Mouse (Mus musculus): ENCODE data around the gene Gm3526. TPM values are rescaled to one million over a fixed set of nuclear protein-coding genes. Genes with fewer than 3 reads are reported as not detected.
"Not testable (repeated sequence)": the region's sequence is repeated elsewhere in the genome, so short reads cannot be mapped to it uniquely, and the experiment has no call there.

Gene Gm3526
- polyA plus RNA-seq (2015; fragmentation: Nextera tagmentation; extraction: Ambion mirVana), result not detected in 2 replicates

- no CpG with 5 or more reads among the region's 1 CpGs for WGBS
- H3K4me1 ChIP-seq (replicated peaks; ENCODE audit: control insufficient read depth, insufficient read depth); DNase-seq (ENCODE audit: low spot score); H3K9me3 ChIP-seq (ENCODE audit: control insufficient read depth, low read length); H3K36me3 ChIP-seq (ENCODE audit: control insufficient read depth, insufficient read depth, low read length); ATAC-seq (ENCODE audit: low FRiP score, low TSS enrichment); H3K27me3 ChIP-seq (ENCODE audit: control insufficient read depth, insufficient read depth, low read length); H3K4me2 ChIP-seq (replicated peaks; ENCODE audit: low read depth); H3K9ac ChIP-seq (ENCODE audit: low read length); H3K4me3 ChIP-seq (ENCODE audit: low read depth, low read length); H3K27ac ChIP-seq (replicated peaks): not testable (repeated sequence)
Measured at GRCm38 (mm10) chr14:5260480-5260879, at the start of gene Gm3526. Gm3526 (minus strand) TSS chr14:5260580.

Other genes with a start within 250 kb of the Gm3526 start
- gene Gm3298, start 244.7 kb downstream of the Gm3526 start, polyA plus RNA-seq (2015; fragmentation: Nextera tagmentation; extraction: Ambion mirVana), result not detected in 2 replicates
- gene 4930555G01Rik, start 210.0 kb downstream of the Gm3526 start, polyA plus RNA-seq (2015; fragmentation: Nextera tagmentation; extraction: Ambion mirVana), result not detected in 2 replicates
- gene Gm8281, start 189.5 kb downstream of the Gm3526 start, polyA plus RNA-seq (2015; fragmentation: Nextera tagmentation; extraction: Ambion mirVana), result 0.38 and 0.52 TPM in 2 replicates
- gene Gm8279, start 129.1 kb downstream of the Gm3526 start, polyA plus RNA-seq (2015; fragmentation: Nextera tagmentation; extraction: Ambion mirVana), result not detected in 2 replicates
- gene Gm3317, start 96.0 kb downstream of the Gm3526 start, polyA plus RNA-seq (2015; fragmentation: Nextera tagmentation; extraction: Ambion mirVana), result not detected in 2 replicates
- not detected in 2 replicates for gene Gm8271, start 74.8 kb downstream of the Gm3526 start, polyA plus RNA-seq (2015; fragmentation: Nextera tagmentation; extraction: Ambion mirVana)
- gene Gm3542, start 74.3 kb upstream of the Gm3526 start, polyA plus RNA-seq (2015; fragmentation: Nextera tagmentation; extraction: Ambion mirVana), result not detected in 2 replicates
- 0.16 TPM in 1 of 2 replicates, not detected in the other for gene Gm3500, start 128.5 kb upstream of the Gm3526 start, polyA plus RNA-seq (2015; fragmentation: Nextera tagmentation; extraction: Ambion mirVana)
- 0.34 and 0.50 TPM in 2 replicates for gene Gm3194, start 194.9 kb upstream of the Gm3526 start, polyA plus RNA-seq (2015; fragmentation: Nextera tagmentation; extraction: Ambion mirVana)
- gene Gm8246, start 217.2 kb upstream of the Gm3526 start, polyA plus RNA-seq (2015; fragmentation: Nextera tagmentation; extraction: Ambion mirVana), result not detected in 2 replicates
- gene Gm3187, start 223.6 kb upstream of the Gm3526 start, polyA plus RNA-seq (2015; fragmentation: Nextera tagmentation; extraction: Ambion mirVana), result not detected in 2 replicates
- 0.35 and 0.36 TPM in 2 replicates for gene Gm3488, start 241.1 kb upstream of the Gm3526 start, polyA plus RNA-seq (2015; fragmentation: Nextera tagmentation; extraction: Ambion mirVana)